Mouse (Mus musculus): ENCODE data around the gene Caprin1. TPM values are rescaled to one million over a fixed set of nuclear protein-coding genes. Genes with fewer than 3 reads are reported as not detected.

Caprin1 gene
- 263 and 333 TPM in 2 replicates for polyA plus RNA-seq (2015; fragmentation: Nextera tagmentation; extraction: Ambion mirVana)

DNA sequence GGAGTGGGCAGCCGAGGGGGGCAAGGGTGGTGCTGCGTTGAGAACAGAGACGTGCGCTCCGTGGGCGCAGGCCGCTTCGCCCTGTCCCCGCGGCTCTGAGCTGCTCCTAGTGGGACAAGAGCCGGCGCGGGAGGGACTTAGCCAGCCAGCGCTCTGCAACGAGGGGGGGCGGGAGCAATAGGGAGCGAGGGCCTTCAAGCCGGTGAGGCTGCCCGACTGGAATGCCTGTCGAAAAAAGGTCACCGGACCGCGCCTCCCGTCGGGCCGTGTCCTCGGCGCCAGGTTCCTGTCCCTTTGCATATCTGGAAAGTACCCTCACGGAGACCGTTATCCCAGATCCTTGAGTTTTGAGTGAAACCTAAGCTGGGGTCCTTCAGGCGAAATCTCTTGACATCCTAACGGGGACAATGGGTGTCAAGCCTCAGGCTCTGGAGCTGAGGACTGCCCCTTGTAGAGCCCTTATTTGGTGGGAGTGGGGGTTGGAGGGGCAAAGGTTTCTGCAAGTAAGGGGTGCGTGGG lies at the start of gene Caprin1:
Caprin1 (minus strand) TSS at position 159 of the 519 bp plus-strand sequence.
- peak; percentile 95 for ATAC-seq
- no peaks in the 10 kb centered on the region for H3K9me3 ChIP-seq (ENCODE audit: control insufficient read depth, low read length)
- under 1% methylated on average over 23 of the region's 33 CpGs for WGBS
- no peaks in the 10 kb centered on the region for H3K27me3 ChIP-seq (replicated peaks; ENCODE audit: control insufficient read depth, insufficient read depth, low read length)
- peak within 1 kb of the TSS; percentile 71 for H3K4me2 ChIP-seq (ENCODE audit: low read length)
- H3K4me1 ChIP-seq (ENCODE audit: control insufficient read depth, insufficient read depth, low read depth, low read length): peaks cover 13% of the 10 kb centered on the region
- peak within 1 kb of the TSS; percentile 97 for H3K4me3 ChIP-seq (ENCODE audit: low read length)
- peaks cover 7% of the 10 kb centered on the region; the same call in 1 of the 2 replicates for H3K36me3 ChIP-seq (ENCODE audit: control insufficient read depth, insufficient read depth, low read length)
- H3K27ac ChIP-seq (ENCODE audit: low read depth, low read length): peak within 1 kb of the TSS; percentile 100
- H3K9ac ChIP-seq (ENCODE audit: low read depth, low read length): peak within 1 kb of the TSS; percentile 96

DNA sequence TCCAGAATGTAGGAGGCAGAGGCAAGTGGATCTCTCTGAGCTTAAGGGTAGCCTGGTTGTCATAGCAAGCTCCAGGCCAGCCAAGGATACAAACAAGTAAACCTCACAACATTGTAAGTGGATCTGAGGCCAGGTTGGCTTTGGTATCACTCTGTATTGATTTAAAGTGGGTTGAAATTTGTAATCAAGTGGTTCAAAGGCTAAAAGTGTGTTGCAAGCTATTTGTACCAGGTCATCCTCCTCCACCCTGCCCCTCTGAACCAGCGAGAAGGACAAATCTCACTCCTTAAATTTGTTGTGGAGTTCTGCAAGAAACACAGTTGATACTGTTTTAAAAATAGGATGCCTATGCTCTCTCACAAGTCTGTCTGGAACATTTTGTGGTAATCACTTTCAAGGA lies 49.4 kb upstream of the Caprin1 start:
- H3K4me3 ChIP-seq (ENCODE audit: low read length): no peak overlapping the region
- H3K36me3 ChIP-seq (ENCODE audit: control insufficient read depth, insufficient read depth, low read length): no peaks in the 10 kb centered on the region
- H3K27ac ChIP-seq (ENCODE audit: low read depth, low read length): no peak overlapping the region
- H3K27me3 ChIP-seq (replicated peaks; ENCODE audit: control insufficient read depth, insufficient read depth, low read length): no peaks in the 10 kb centered on the region
- WGBS: 93% methylated on average over 1 of the region's 1 CpGs
- ATAC-seq: no peak
- H3K9ac ChIP-seq (ENCODE audit: low read depth, low read length): no peak overlapping the region
- H3K4me2 ChIP-seq (ENCODE audit: low read length): no peak overlapping the region
- H3K4me1 ChIP-seq (ENCODE audit: control insufficient read depth, insufficient read depth, low read depth, low read length): no peaks in the 10 kb centered on the region
- no peaks in the 10 kb centered on the region for H3K9me3 ChIP-seq (ENCODE audit: control insufficient read depth, low read length)

DNA sequence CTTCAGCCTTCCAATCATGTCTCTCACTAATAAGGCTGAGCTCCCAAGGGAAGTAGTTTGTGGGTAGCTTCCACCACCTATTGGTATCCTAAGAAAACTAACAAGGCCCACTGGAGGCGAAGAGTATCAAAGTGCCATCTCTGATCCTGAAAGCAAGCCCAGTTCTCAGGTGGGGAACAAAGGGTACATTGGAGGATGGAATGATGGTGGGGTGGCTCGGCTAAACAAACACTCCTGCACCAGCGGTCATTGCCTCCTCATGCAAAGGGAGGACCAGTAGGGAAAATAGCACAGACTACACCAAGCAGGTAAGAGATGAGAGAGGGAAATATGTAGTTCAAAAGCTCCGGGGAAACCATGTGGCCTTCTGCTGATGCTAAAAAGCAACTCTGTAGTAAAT lies 48.8 kb upstream of the Caprin1 start:
- Histone ChIP-seq H3K9ac (ENCODE audit: low read depth, low read length) (no peak overlapping the region), H3K9me3 (ENCODE audit: control insufficient read depth, low read length) (no peaks in the 10 kb centered on the region), H3K4me3 (ENCODE audit: low read length) (no peak overlapping the region), H3K27me3 (replicated peaks; ENCODE audit: control insufficient read depth, insufficient read depth, low read length) (no peaks in the 10 kb centered on the region), H3K4me1 (ENCODE audit: control insufficient read depth, insufficient read depth, low read depth, low read length) (no peaks in the 10 kb centered on the region), H3K4me2 (ENCODE audit: low read length) (no peak overlapping the region), H3K27ac (ENCODE audit: low read depth, low read length) (no peak overlapping the region), H3K36me3 (ENCODE audit: control insufficient read depth, insufficient read depth, low read length) (no peaks in the 10 kb centered on the region)
- ATAC-seq: no peak
- 93% methylated on average over 4 of the region's 4 CpGs for WGBS

DNA sequence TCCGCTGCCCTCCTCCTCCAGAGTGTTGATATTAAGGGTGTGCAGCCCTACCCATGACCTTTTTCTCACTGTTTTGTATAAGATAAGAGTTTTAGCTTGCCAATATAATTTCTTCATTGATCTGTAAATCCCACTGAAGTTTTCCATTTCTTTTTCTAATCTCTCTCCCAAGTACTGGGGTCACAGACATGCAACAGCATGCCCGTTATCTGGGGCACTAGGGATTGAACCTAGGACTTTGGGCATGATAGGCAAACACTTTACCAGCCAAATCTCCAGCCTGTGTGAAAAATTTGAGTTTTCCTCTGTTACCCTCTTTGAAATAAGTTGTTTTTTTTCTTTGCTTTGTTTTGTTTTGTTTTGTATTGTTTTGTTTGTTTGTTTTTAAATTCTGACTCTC lies 46.6 kb upstream of the Caprin1 start:
- Histone ChIP-seq H3K36me3 (ENCODE audit: control insufficient read depth, insufficient read depth, low read length) (no peaks in the 10 kb centered on the region), H3K27me3 (replicated peaks; ENCODE audit: control insufficient read depth, insufficient read depth, low read length) (no peaks in the 10 kb centered on the region), H3K27ac (ENCODE audit: low read depth, low read length) (no peak overlapping the region), H3K9me3 (ENCODE audit: control insufficient read depth, low read length) (no peaks in the 10 kb centered on the region), H3K4me1 (ENCODE audit: control insufficient read depth, insufficient read depth, low read depth, low read length) (no peaks in the 10 kb centered on the region), H3K9ac (ENCODE audit: low read depth, low read length) (no peak overlapping the region), H3K4me2 (ENCODE audit: low read length) (no peak overlapping the region), H3K4me3 (ENCODE audit: low read length) (no peak overlapping the region)
- 91% methylated on average over 2 of the region's 2 CpGs for WGBS
- ATAC-seq: no peak

DNA sequence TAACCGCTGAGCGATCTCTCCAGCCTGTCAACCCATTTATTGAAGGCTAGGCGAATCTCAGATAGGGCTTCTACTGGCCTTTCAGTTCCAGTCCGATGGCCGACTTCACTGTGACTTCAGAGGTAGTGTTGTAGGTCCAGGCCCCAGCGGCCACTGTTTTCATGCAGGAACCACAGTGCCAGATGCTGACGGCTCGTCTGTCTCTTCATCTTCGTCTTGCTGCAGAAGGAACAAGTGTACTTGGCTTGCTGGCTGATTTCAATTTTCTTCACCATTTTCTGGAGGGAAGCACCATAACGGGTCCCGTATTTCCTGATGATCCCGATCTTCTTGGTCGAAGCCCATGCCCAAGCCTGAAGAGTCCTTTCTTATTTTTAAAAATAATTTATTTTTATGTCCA lies 45.9 kb upstream of the Caprin1 start:
- ATAC-seq: no peak
- H3K27me3 ChIP-seq (replicated peaks; ENCODE audit: control insufficient read depth, insufficient read depth, low read length): no peaks in the 10 kb centered on the region
- 97% methylated on average over 13 of the region's 13 CpGs for WGBS
- no peaks in the 10 kb centered on the region for H3K9me3 ChIP-seq (ENCODE audit: control insufficient read depth, low read length)
- no peaks in the 10 kb centered on the region for H3K4me1 ChIP-seq (ENCODE audit: control insufficient read depth, insufficient read depth, low read depth, low read length)
- H3K27ac ChIP-seq (ENCODE audit: low read depth, low read length): no peak overlapping the region
- H3K4me2 ChIP-seq (ENCODE audit: low read length): no peak overlapping the region
- no peak overlapping the region for H3K9ac ChIP-seq (ENCODE audit: low read depth, low read length)
- no peak overlapping the region for H3K4me3 ChIP-seq (ENCODE audit: low read length)
- no peaks in the 10 kb centered on the region for H3K36me3 ChIP-seq (ENCODE audit: control insufficient read depth, insufficient read depth, low read length)

DNA sequence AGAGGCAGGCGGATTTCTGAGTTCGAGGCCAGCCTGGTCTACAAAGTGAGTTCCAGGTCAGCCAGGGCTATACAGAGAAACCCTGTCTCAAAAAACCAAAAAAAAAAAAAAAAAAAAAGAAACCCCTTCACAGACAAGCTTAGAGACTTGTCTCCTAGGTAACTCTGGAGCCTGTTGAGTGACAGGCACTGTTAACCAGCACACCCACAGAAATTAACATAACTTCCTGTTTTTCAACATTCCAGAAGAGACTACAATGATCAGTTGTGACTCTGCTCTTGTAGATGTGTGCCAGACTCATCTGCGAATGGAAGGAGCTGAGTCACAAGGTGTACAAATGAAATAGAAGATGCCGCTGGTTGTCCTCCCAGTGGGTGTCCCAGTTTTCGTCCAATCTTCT lies 44.9 kb upstream of the Caprin1 start:
- Histone ChIP-seq H3K9ac (ENCODE audit: low read depth, low read length) (no peak overlapping the region), H3K36me3 (ENCODE audit: control insufficient read depth, insufficient read depth, low read length) (no peaks in the 10 kb centered on the region), H3K27me3 (replicated peaks; ENCODE audit: control insufficient read depth, insufficient read depth, low read length) (no peaks in the 10 kb centered on the region), H3K4me1 (ENCODE audit: control insufficient read depth, insufficient read depth, low read depth, low read length) (no peaks in the 10 kb centered on the region), H3K9me3 (ENCODE audit: control insufficient read depth, low read length) (no peaks in the 10 kb centered on the region), H3K4me3 (ENCODE audit: low read length) (no peak overlapping the region), H3K4me2 (ENCODE audit: low read length) (no peak overlapping the region), H3K27ac (ENCODE audit: low read depth, low read length) (no peak overlapping the region)
- ATAC-seq: no peak
- 93% methylated on average over 5 of the region's 5 CpGs for WGBS

DNA sequence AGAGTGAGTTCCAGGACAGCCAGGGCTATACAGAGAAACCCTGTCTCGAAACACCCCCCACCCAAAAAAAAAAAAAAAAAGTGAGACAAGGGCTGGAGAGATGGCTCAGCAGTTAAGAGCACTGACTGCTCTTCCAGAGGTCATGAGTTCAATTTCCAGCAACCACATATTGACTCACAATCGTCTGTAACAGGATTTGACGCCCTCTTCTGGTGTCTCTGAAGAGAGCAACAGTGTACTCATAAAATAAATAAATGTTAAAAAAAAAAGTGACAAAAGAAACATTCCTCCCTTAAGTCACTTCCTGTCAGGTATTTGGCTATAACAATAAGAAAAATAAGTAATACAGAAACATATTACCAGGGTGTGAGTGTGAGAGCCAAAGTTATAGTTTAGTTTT lies 41.0 kb upstream of the Caprin1 start:
- Histone ChIP-seq H3K4me1 (ENCODE audit: control insufficient read depth, insufficient read depth, low read depth, low read length) (no peaks in the 10 kb centered on the region), H3K27me3 (replicated peaks; ENCODE audit: control insufficient read depth, insufficient read depth, low read length) (no peaks in the 10 kb centered on the region), H3K4me3 (ENCODE audit: low read length) (no peak overlapping the region), H3K27ac (ENCODE audit: low read depth, low read length) (no peak overlapping the region), H3K9ac (ENCODE audit: low read depth, low read length) (no peak overlapping the region), H3K4me2 (ENCODE audit: low read length) (no peak overlapping the region), H3K36me3 (ENCODE audit: control insufficient read depth, insufficient read depth, low read length) (no peaks in the 10 kb centered on the region), H3K9me3 (ENCODE audit: control insufficient read depth, low read length) (no peaks in the 10 kb centered on the region)
- 68% methylated on average over 3 of the region's 3 CpGs for WGBS
- ATAC-seq: no peak

DNA sequence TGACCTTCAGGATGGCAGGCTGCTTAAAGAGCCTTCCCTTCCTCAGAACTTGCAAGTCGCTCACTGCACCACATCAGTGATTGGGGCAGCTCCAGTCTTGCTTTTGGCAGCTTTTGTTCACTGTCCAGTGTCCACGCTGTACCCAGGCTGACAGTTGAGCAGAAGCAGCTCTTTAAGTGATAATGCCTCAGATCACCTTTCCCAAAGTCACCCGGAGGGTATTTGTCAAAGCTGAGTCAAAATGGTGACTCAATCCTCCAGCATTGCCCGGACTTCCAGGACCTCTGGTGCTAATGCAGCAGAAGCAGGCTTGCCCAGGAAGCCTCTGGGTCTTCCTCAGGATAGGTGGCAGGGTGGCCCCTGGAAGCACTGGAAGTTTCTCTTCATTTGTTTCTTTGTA lies 39.7 kb upstream of the Caprin1 start:
- H3K27me3 ChIP-seq (replicated peaks; ENCODE audit: control insufficient read depth, insufficient read depth, low read length): no peaks in the 10 kb centered on the region
- H3K9ac ChIP-seq (ENCODE audit: low read depth, low read length): no peak overlapping the region
- no peak overlapping the region for H3K27ac ChIP-seq (ENCODE audit: low read depth, low read length)
- no peaks in the 10 kb centered on the region for H3K36me3 ChIP-seq (ENCODE audit: control insufficient read depth, insufficient read depth, low read length)
- H3K4me3 ChIP-seq (ENCODE audit: low read length): no peak overlapping the region
- ATAC-seq: no peak
- 88% methylated on average over 4 of the region's 4 CpGs for WGBS
- H3K4me1 ChIP-seq (ENCODE audit: control insufficient read depth, insufficient read depth, low read depth, low read length): no peaks in the 10 kb centered on the region
- no peak overlapping the region for H3K4me2 ChIP-seq (ENCODE audit: low read length)
- no peaks in the 10 kb centered on the region for H3K9me3 ChIP-seq (ENCODE audit: control insufficient read depth, low read length)

DNA sequence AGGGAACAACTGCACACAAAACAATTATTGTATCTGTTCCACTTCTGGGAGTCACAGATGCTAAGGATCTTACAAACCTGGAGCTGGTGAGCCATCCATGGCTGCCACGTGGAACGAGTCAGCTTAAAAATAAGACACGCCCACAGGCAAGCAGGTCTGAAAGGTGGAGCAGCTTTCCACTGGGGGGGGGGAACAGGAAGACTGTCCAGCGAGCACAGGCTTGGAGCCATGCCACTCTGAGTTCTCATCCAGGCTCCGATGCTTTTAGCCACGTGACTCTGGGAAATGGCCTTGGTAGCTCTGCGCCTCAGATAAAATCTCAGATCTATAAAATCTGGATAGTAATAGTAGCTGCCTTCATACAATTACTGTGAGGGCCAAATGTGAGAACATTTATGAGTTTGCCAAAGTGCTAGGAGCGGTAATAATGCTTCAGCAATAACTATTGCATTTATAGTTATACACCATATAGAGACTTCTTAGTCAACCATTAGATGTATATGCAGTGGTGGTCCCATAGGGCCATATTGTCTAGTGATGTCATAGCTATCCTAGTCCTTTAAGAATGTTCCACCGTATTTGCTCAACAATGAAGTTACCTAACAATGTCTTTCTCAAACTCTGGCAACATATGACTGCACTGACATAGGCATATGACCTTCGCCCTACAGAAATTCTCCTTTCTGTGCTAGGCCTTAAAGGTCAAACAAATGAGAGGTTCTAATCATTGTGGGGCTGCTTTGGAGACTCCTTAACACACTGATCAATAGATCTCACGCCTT lies 38.4 kb upstream of the Caprin1 start:
- no peaks in the 10 kb centered on the region for H3K27me3 ChIP-seq (replicated peaks; ENCODE audit: control insufficient read depth, insufficient read depth, low read length)
- H3K27ac ChIP-seq (ENCODE audit: low read depth, low read length): no peak overlapping the region
- H3K4me3 ChIP-seq (ENCODE audit: low read length): no peak overlapping the region
- H3K36me3 ChIP-seq (ENCODE audit: control insufficient read depth, insufficient read depth, low read length): no peaks in the 10 kb centered on the region
- H3K4me2 ChIP-seq (ENCODE audit: low read length): no peak overlapping the region
- H3K4me1 ChIP-seq (ENCODE audit: control insufficient read depth, insufficient read depth, low read depth, low read length): no peaks in the 10 kb centered on the region
- WGBS: 73% methylated on average over 11 of the region's 11 CpGs
- H3K9me3 ChIP-seq (ENCODE audit: control insufficient read depth, low read length): no peaks in the 10 kb centered on the region
- no peak overlapping the region for H3K9ac ChIP-seq (ENCODE audit: low read depth, low read length)
- ATAC-seq: no peak

All from hindbrain, embryonic 16.5 days (tissue).